Mouse (Mus musculus): Measurements from ENCODE around the gene Nptn. TPM values are rescaled to one million over a fixed set of nuclear protein-coding genes. Genes with fewer than 3 reads are reported as not detected.

The Nptn gene
- total RNA-seq, 1 experiment, result 131 TPM

DNA sequence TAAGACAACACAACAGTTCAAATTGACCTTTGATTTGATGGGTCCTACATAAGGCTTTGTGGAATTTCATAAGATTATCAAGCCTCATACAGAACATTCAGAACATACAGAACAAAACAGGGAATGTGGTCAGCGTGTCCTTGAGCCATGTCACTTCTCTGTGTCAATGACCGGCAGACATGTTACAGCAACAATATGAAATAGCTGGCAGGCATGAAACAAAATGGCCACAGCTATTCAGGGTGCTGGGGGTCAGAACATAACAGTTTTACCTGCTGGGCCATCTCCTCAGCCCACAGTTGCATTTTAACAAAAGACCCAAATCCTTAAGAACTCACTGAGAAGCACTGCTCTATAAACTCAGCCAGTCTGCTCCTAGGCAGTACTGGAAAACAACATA is 116.4 kb downstream of the Nptn start:
- H3K9ac ChIP-seq (ENCODE audit: insufficient read depth, low read depth, low read length, poor library complexity, severe bottlenecking), result no peak overlapping the region
- DNase-seq (ENCODE audit: low read depth, low spot score), result no peak
- H3K27ac ChIP-seq (ENCODE audit: insufficient read depth, low read depth, low read length, poor library complexity, severe bottlenecking), result no peak overlapping the region

DNA sequence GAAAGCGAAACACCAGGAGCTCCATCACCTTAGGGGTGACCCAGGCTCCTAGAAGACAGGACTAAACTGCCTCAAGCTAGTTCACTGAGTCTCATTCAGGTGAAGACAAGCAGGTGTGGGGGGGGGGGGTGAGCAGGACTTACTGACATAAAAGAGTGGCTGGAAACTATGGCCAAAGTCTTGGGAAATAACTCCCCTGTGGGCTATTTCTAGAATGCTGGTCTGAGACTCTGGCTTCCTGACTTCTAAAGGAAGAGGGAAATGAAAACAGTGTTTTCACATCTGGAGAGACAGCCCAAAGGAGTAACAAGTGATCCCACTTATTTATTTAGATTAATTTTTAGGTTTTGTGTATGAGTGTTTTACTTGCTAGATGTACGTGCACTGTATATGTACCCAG is 119.7 kb downstream of the Nptn start:
- no peak overlapping the region for H3K27ac ChIP-seq (ENCODE audit: insufficient read depth, low read depth, low read length, poor library complexity, severe bottlenecking)
- no peak overlapping the region for H3K9ac ChIP-seq (ENCODE audit: insufficient read depth, low read depth, low read length, poor library complexity, severe bottlenecking)
- TF ChIP-seq ZC3H11A (IDR thresholded peaks at IDR 0.05; ENCODE audit: borderline replicate concordance, low read depth, low read length) (no peak), ZNF384 (IDR thresholded peaks at IDR 0.05; ENCODE audit: low read depth, low read length) (no peak), MAFK (IDR thresholded peaks at IDR 0.05; ENCODE audit: insufficient read depth, low read depth, low read length) (no peak), HCFC1 (IDR thresholded peaks at IDR 0.05; ENCODE audit: borderline replicate concordance, insufficient read depth, low read length) (no peak), CHD2 (IDR thresholded peaks at IDR 0.05; ENCODE audit: low read depth, low read length) (no peak)
- H3K9me3 ChIP-seq (ENCODE audit: control insufficient read depth, insufficient read depth, low read depth, low read length), result no peaks in the 10 kb centered on the region
- H3K36me3 ChIP-seq (ENCODE audit: control insufficient read depth, insufficient read depth, low read length, poor library complexity, severe bottlenecking), result no peaks in the 10 kb centered on the region
- H3K4me1 ChIP-seq (ENCODE audit: control insufficient read depth in 2 of 2, insufficient read depth in 2 of 2, low read length in 2 of 2, poor library complexity in 1 of 2), result no peaks in the 10 kb centered on the region
- in situ Hi-C loops (cut with MboI; ENCODE audit: low sequenced_read_pairs in 2 of 2, unreplicated experiment in 2 of 2), result no loop called here
- H3K4me3 ChIP-seq (ENCODE audit: insufficient read depth in 1 of 2, low read depth in 1 of 2, low read length in 2 of 2, poor library complexity in 1 of 2, severe bottlenecking in 1 of 2), result no peak overlapping the region
- DNase-seq (ENCODE audit: low read depth, low spot score), result peak; percentile 19

More for the DNA sequence above, 116.4 kb downstream of the Nptn start:
- Histone ChIP-seq H3K36me3 (ENCODE audit: control insufficient read depth, insufficient read depth, low read length, poor library complexity, severe bottlenecking) (no peaks in the 10 kb centered on the region), H3K9me3 (ENCODE audit: control insufficient read depth, insufficient read depth, low read depth, low read length) (no peaks in the 10 kb centered on the region), H3K4me1 (ENCODE audit: control insufficient read depth in 2 of 2, insufficient read depth in 2 of 2, low read length in 2 of 2, poor library complexity in 1 of 2) (no peaks in the 10 kb centered on the region), H3K4me3 (ENCODE audit: insufficient read depth in 1 of 2, low read depth in 1 of 2, low read length in 2 of 2, poor library complexity in 1 of 2, severe bottlenecking in 1 of 2) (no peak overlapping the region)
- in situ Hi-C loops (cut with MboI; ENCODE audit: low sequenced_read_pairs in 2 of 2, unreplicated experiment in 2 of 2), result no loop called here
- no peak for TF ChIP-seq ZNF384 (IDR thresholded peaks at IDR 0.05; ENCODE audit: low read depth, low read length)
- TF ChIP-seq HCFC1 (IDR thresholded peaks at IDR 0.05; ENCODE audit: borderline replicate concordance, insufficient read depth, low read length), result no peak
- TF ChIP-seq ZC3H11A (IDR thresholded peaks at IDR 0.05; ENCODE audit: borderline replicate concordance, low read depth, low read length), result no peak

DNA sequence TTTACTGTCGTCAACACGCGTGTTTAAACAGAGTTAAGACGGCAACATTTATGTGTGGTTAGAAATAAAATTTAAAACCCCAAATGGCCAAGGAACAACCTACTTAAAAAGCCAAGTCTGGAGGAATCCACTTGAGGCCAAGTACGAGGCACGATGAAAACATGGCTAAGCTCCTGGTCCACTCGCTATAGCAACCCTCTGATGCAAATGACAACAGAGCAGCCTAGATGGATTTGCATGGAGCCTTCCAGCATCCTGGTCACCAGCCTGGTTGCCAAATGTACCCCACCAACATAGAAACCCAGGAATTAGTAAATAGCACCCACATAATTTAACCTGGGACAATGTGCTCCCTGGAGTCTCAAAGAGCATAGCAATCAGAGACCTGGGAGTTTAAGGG is 121.7 kb downstream of the Nptn start:
- no peak overlapping the region for H3K4me3 ChIP-seq (ENCODE audit: insufficient read depth in 1 of 2, low read depth in 1 of 2, low read length in 2 of 2, poor library complexity in 1 of 2, severe bottlenecking in 1 of 2)
- no peak overlapping the region for H3K9ac ChIP-seq (ENCODE audit: insufficient read depth, low read depth, low read length, poor library complexity, severe bottlenecking)
- H3K4me1 ChIP-seq (ENCODE audit: control insufficient read depth in 2 of 2, insufficient read depth in 2 of 2, low read length in 2 of 2, poor library complexity in 1 of 2), result no peaks in the 10 kb centered on the region
- H3K9me3 ChIP-seq (ENCODE audit: control insufficient read depth, insufficient read depth, low read depth, low read length), result no peaks in the 10 kb centered on the region
- no peak overlapping the region for H3K27ac ChIP-seq (ENCODE audit: insufficient read depth, low read depth, low read length, poor library complexity, severe bottlenecking)
- no peaks in the 10 kb centered on the region for H3K36me3 ChIP-seq (ENCODE audit: control insufficient read depth, insufficient read depth, low read length, poor library complexity, severe bottlenecking)
- DNase-seq (ENCODE audit: low read depth, low spot score), result no peak
- TF ChIP-seq ZC3H11A (IDR thresholded peaks at IDR 0.05; ENCODE audit: borderline replicate concordance, low read depth, low read length) (no peak), ZNF384 (IDR thresholded peaks at IDR 0.05; ENCODE audit: low read depth, low read length) (no peak), MAFK (IDR thresholded peaks at IDR 0.05; ENCODE audit: insufficient read depth, low read depth, low read length) (no peak), CHD2 (IDR thresholded peaks at IDR 0.05; ENCODE audit: low read depth, low read length) (no peak), HCFC1 (IDR thresholded peaks at IDR 0.05; ENCODE audit: borderline replicate concordance, insufficient read depth, low read length) (no peak)
- in situ Hi-C loops (cut with MboI; ENCODE audit: low sequenced_read_pairs in 2 of 2, unreplicated experiment in 2 of 2), result no loop called here

GRCm38 (mm10) chr9:58706024-58706423 is 124.0 kb downstream of the Nptn start:
- Histone ChIP-seq H3K4me1 (ENCODE audit: control insufficient read depth in 2 of 2, insufficient read depth in 2 of 2, low read length in 2 of 2, poor library complexity in 1 of 2) (no peaks in the 10 kb centered on the region), H3K4me3 (ENCODE audit: insufficient read depth in 1 of 2, low read depth in 1 of 2, low read length in 2 of 2, poor library complexity in 1 of 2, severe bottlenecking in 1 of 2) (no peak overlapping the region), H3K9me3 (ENCODE audit: control insufficient read depth, insufficient read depth, low read depth, low read length) (no peaks in the 10 kb centered on the region), H3K27ac (ENCODE audit: insufficient read depth, low read depth, low read length, poor library complexity, severe bottlenecking) (no peak overlapping the region), H3K9ac (ENCODE audit: insufficient read depth, low read depth, low read length, poor library complexity, severe bottlenecking) (no peak overlapping the region), H3K36me3 (ENCODE audit: control insufficient read depth, insufficient read depth, low read length, poor library complexity, severe bottlenecking) (no peaks in the 10 kb centered on the region)
- DNase-seq (ENCODE audit: low read depth, low spot score), result no peak
- in situ Hi-C loops (cut with MboI; ENCODE audit: low sequenced_read_pairs in 2 of 2, unreplicated experiment in 2 of 2), result no loop called here
- TF ChIP-seq ZC3H11A (IDR thresholded peaks at IDR 0.05; ENCODE audit: borderline replicate concordance, low read depth, low read length), result no peak
- TF ChIP-seq ZNF384 (IDR thresholded peaks at IDR 0.05; ENCODE audit: low read depth, low read length), result no peak
- no peak for TF ChIP-seq CHD2 (IDR thresholded peaks at IDR 0.05; ENCODE audit: low read depth, low read length)
- TF ChIP-seq MAFK (IDR thresholded peaks at IDR 0.05; ENCODE audit: insufficient read depth, low read depth, low read length), result no peak
- no peak for TF ChIP-seq HCFC1 (IDR thresholded peaks at IDR 0.05; ENCODE audit: borderline replicate concordance, insufficient read depth, low read length)

Other genes starting within 250 kb of the Nptn start
- not detected in 2 replicates for gene Tbc1d21, start 211.8 kb upstream of the Nptn start, total RNA-seq (2012; rRNA removed)
- 4.8 and 5.4 TPM in 2 replicates for gene Insyn1, start 93.6 kb upstream of the Nptn start, total RNA-seq (2012; rRNA removed)
- 23.4 and 41.8 TPM in 2 replicates for gene Cd276, start 26.8 kb upstream of the Nptn start, total RNA-seq (2012; rRNA removed)
- 12.4 and 16.7 TPM in 2 replicates for gene Rec114, start 161.7 kb downstream of the Nptn start, total RNA-seq (2012; rRNA removed)
- gene Hcn4, start 241.2 kb downstream of the Nptn start, total RNA-seq (2012; rRNA removed), result 0.21 and 0.22 TPM in 2 replicates